Mouse (Mus musculus): ENCODE data around the gene Tsks.
A peak's percentile ranks its signal among the peaks of the same experiment; 100 is the strongest.

The Tsks gene

GRCm38 (mm10) chr7:44983085-44983484, 40.1 kb downstream of the Tsks start:
- peak; percentile 90 to 95 for DNase-seq

- no peak for DNase-seq
These were observed 41.2 kb downstream of the Tsks start for GRCm38 (mm10) chr7:44983944-44984832.

DNA sequence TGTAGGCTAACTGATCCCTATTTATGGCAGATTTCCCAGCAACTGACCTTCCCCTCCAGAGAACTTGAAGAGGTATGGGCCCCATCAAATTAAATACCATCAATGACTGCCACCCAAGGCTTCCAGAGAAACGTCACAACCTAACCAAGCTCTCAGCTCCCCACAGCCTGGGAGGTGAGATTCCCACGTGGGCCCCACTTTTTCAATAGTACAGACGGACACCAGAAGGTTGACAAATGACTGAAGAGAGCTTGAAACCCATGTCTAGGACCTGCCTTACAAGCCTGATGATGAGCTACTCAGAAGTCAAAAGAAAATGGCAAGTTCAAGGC, 41.8 kb downstream of the Tsks start:
- no peak for DNase-seq

GRCm38 (mm10) chr7:44985595-44986191, 42.7 kb downstream of the Tsks start:
- peak; percentile 65 to 76 for DNase-seq

DNA sequence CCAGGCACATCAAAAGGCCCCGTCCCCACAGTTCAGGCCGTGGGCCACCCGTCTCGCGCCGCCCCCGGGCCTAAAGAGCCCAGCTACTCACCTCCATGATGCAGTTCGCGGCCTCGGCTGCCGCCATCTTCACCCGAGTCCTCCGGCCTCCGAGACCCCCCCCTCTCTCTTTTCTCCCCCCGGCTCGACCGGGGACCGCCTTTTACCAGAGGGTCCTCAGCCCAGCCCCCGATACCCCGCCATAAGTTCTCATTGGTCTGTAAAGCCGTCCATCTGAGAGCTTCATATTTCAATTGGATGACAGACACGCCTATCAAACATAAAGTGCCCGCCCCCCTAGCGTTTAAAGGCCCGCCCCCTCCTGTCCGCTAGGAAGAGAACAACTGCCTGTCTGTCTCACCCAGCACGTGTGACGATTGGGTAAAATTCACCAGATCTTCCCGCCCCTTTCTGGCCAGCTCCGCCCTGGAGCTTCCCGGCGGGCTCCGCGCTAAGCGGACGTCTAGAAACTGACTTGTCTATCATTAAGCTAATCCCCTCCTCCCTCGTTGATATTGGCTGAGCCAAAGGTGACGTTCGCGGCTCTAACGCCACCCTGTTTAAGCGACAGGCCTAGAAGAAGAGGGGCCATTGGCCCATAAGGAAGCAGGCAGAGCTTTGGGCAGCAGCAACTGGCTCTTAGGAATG, 43.3 kb downstream of the Tsks start, which contains the start of gene Prmt1:
Gene Prmt1, minus strand, starts transcription at position 377 of the 687 bp plus-strand sequence.
- peak; percentile 96 to 99 for DNase-seq

DNA sequence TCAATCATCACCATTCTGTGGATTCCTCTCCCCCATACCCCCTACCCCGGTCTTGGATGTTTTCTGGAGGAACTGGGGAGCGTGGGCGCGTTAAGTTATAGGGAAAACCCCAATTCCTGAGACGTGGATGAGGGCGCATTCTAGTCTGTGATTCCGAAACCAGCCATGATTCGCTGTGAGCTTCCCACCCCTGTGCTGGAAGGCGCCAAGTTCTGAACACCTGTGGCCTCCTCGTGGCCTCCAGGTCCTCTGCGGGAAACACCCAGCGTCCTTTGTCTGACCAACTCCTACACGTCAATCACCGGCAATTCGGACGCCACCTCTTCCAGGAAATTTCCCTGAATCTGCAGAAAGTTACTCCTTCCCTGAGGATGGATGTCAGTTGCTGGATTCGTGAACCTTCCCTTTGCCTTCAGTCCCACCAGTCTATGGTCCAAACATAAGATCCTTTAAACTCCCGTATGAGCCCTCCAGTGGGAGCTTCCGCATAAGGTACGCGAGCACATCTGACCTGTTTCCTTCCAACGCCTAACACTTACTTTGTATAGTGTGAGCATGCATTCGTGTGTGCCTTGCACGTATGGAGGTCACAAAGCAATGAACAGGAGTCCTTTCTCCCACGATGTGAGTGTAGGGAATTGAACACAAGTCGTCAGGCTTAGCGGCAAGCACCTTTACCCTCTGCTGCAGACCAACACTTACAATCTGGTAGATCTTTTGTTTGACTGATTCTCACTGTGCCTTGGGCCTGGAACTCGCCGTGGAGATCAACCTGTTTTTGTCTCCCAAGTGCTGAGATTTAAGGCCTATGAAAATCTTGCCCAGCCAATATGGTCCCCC, 44.1 kb downstream of the Tsks start:
- DNase-seq = no peak

DNA sequence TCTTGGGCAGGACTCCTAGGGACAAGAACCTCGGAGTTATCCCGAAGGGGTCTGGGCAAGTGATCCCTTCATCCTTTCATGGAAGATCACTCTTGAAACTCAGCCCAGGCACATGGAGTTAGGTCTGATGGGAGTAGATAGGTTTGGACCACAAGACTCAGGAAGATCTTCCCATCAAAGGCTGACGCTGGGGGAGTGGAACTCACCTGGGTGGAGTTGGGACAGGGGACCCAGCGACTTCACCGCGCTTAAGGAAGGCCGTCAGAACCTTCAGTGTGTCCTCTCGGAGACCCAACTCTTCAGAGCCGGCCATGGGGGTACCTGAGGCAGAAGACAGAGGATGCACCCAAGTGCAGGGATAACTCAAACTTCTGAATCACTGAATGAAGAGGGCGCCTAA, 53.7 kb downstream of the Tsks start:
- DNase-seq = no peak

GRCm38 (mm10) chr7:44997231-44997939, 54.4 kb downstream of the Tsks start, which contains the start of gene Irf3:
Gene Irf3, plus strand, starts transcription at chr7:44997648.
- DNase-seq = peak; percentile 98

GRCm38 (mm10) chr7:44997940-44998428, 55.0 kb downstream of the Tsks start:
- DNase-seq = no peak

GRCm38 (mm10) chr7:44998501-44998955, 55.5 kb downstream of the Tsks start, which contains the start of gene Bcl2l12:
Gene Bcl2l12, minus strand, starts transcription at chr7:44998712.
- peak; percentile 85 to 89 for DNase-seq

- peak; percentile 53 to 56 for DNase-seq
These were observed 56.7 kb downstream of the Tsks start for GRCm38 (mm10) chr7:44999753-45000152.

GRCm38 (mm10) chr7:45000539-45001114, 57.6 kb downstream of the Tsks start:
- peak in 1 of 2 experiments; percentile 34 for DNase-seq

DNA sequence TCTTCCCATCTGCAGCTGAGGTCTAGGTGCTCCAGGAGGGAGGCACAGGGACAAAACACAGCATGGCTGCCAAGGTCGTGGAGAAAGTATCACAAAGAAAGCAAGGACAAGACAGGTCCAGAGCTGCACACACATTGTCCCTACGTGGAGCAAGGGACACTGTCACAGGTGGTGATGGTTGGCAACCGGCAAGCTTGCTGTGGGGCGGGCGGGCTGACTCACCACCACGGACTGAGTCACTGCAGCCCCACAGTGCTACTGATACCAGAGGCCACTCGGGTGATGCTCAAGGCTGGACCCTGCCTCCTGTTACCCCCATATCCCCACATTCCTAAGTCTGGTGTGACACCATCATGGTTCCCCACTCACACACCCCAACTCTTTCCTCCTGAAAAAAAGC, 59.4 kb downstream of the Tsks start:
- DNase-seq = no peak

GRCm38 (mm10) chr7:45004546-45004945, 61.5 kb downstream of the Tsks start:
- DNase-seq = peak in 1 of 2 experiments; percentile 27

- no peak for DNase-seq
These were observed 62.5 kb downstream of the Tsks start for GRCm38 (mm10) chr7:45005321-45005992.

- no peak for DNase-seq
These were observed 63.5 kb downstream of the Tsks start for GRCm38 (mm10) chr7:45006503-45006902.

GRCm38 (mm10) chr7:45007141-45007540, 64.1 kb downstream of the Tsks start:
- no peak for DNase-seq

Data from kidney, postnatal 36 days (tissue).